Mouse (Mus musculus): ENCODE measurements around the gene Cd22. TPM values are rescaled to one million over a fixed set of nuclear protein-coding genes. Genes with fewer than 3 reads are reported as not detected.

Cd22 gene
- total and polyA plus RNA-seq, 2 experiments = 0.74 to 3.7 TPM

DNA sequence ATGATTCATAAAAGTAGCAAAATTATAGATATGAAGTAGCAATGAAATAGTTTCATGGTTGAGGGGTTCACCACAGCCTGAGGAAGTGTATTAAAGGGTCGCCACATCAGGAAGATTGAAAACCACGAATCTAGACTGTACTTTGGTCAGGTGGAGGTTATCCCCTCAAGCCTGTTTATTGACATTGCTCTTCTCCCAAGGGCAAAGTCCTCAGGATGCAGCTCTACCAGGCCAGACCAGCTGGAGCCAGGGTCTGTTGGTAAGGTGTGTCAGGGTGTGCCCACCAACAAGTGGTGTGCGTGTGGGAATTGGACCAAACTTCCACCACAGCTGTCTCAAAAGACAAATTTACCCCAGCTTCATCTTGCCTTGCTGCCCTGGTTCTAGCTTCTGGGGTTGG, 15.1 kb upstream of the Cd22 start:
- TF ChIP-seq POLR2A (IDR thresholded peaks at IDR 0.05; ENCODE audit: extremely low read depth, insufficient read depth, low read length) (no peak), CTCF (IDR thresholded peaks at IDR 0.05; ENCODE audit: low read depth, low read length) (no peak)
- Histone ChIP-seq H3K4me3 (ENCODE audit: insufficient read depth, low read depth, low read length) (no peak overlapping the region), H3K27ac (replicated peaks; ENCODE audit: insufficient read depth, low read depth, low read length) (no peak overlapping the region), H3K36me3 (ENCODE audit: control insufficient read depth, insufficient read depth, low read length) (no peaks in the 10 kb centered on the region), H3K27me3 (ENCODE audit: control insufficient read depth, insufficient read depth, low read length) (no peaks in the 10 kb centered on the region), H3K79me2 (ENCODE audit: control insufficient read depth, insufficient read depth, low read length) (no peaks in the 10 kb centered on the region), H3K9ac (ENCODE audit: low read depth, low read length) (no peak overlapping the region), H3K4me1 (ENCODE audit: control insufficient read depth, insufficient read depth, low read length) (peaks cover 13% of the 10 kb centered on the region; the same call in 1 of the 2 replicates)
- 23% methylated on average over 3 of the region's 3 CpGs for WGBS
- peak; percentile 26 for DNase-seq (ENCODE audit: extremely low read depth, low read depth, low spot score)

DNA sequence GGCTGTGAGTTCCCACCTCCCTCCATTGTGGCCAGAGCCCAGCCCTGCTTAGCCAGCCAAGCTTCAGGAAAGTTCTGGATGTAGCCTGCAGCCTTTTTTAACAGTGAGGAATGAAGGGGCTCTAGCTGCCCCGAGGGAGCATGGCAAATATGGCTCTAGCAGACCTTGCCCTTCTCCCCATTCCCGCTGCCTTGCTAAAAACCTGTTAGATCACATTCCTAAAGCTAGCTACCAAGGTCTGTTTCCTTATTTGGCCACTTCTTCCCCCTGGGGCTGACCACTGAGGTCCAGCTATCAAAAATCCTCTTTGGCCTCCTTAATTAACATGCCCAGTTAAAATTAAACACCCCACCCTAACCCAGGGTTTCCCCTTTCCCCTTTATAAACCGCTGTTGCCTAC, 12.4 kb upstream of the Cd22 start:
- DNase-seq (ENCODE audit: extremely low read depth, low read depth, low spot score) = no peak
- no peak overlapping the region for H3K4me3 ChIP-seq (ENCODE audit: insufficient read depth, low read depth, low read length)
- H3K79me2 ChIP-seq (ENCODE audit: control insufficient read depth, insufficient read depth, low read length) = no peaks in the 10 kb centered on the region
- WGBS = 76% methylated on average over 3 of the region's 3 CpGs
- no peak overlapping the region for H3K27ac ChIP-seq (replicated peaks; ENCODE audit: insufficient read depth, low read depth, low read length)
- no peaks in the 10 kb centered on the region for H3K36me3 ChIP-seq (ENCODE audit: control insufficient read depth, insufficient read depth, low read length)
- H3K9ac ChIP-seq (ENCODE audit: low read depth, low read length) = no peak overlapping the region
- TF ChIP-seq CTCF (IDR thresholded peaks at IDR 0.05; ENCODE audit: low read depth, low read length) (no peak), POLR2A (IDR thresholded peaks at IDR 0.05; ENCODE audit: extremely low read depth, insufficient read depth, low read length) (no peak)
- no peaks in the 10 kb centered on the region for H3K27me3 ChIP-seq (ENCODE audit: control insufficient read depth, insufficient read depth, low read length)
- peaks cover 13% of the 10 kb centered on the region; the same call in 1 of the 2 replicates for H3K4me1 ChIP-seq (ENCODE audit: control insufficient read depth, insufficient read depth, low read length)

DNA sequence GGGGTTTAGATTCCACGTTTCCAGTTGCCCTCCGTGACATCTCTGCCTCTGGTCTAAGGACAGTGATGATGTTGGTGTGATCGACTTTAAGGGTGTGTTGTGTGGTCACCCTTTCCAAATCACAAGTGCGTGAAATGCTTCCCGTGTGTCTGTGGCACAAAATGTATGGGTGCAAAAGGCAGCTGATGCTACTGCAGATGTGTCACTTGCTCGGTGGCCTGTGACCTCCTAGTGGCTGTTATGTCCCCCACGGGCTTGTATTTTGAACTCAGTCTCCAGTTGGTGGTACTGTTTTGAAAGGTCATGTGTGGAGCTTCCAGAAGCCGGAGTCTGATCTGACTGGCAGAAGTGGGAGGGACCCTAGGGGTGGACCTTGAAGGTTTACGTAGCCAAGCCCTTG, 11.6 kb upstream of the Cd22 start:
- TF ChIP-seq CTCF (IDR thresholded peaks at IDR 0.05; ENCODE audit: low read depth, low read length) = no peak
- TF ChIP-seq POLR2A (IDR thresholded peaks at IDR 0.05; ENCODE audit: extremely low read depth, insufficient read depth, low read length) = no peak

DNA sequence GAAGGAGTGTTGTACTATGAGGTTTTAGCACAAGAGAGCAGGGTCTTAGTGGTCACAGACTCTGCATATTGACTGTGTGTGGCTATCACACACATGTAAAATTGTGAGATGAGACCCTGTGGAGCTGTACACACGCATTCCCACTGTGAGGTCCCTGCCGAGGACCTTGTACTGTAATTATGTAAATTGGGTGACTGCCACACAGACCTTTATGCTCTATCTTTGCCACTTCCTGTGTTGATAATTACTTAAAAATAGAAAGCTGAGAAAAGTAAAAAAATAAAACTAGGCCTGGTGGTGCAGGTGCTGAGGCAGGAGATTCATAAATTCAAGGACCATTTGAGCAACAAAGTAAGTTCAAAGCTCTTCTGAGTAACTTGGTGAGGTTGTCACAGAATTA, 10.5 kb upstream of the Cd22 start:
- no peak overlapping the region for H3K27ac ChIP-seq (replicated peaks; ENCODE audit: insufficient read depth, low read depth, low read length)
- no peaks in the 10 kb centered on the region for H3K79me2 ChIP-seq (ENCODE audit: control insufficient read depth, insufficient read depth, low read length)
- H3K4me3 ChIP-seq (ENCODE audit: insufficient read depth, low read depth, low read length) = no peak overlapping the region
- H3K4me1 ChIP-seq (ENCODE audit: control insufficient read depth, insufficient read depth, low read length) = peaks cover 11% of the 10 kb centered on the region; the same call in 1 of the 2 replicates
- no peaks in the 10 kb centered on the region for H3K36me3 ChIP-seq (ENCODE audit: control insufficient read depth, insufficient read depth, low read length)
- no peak overlapping the region for H3K9ac ChIP-seq (ENCODE audit: low read depth, low read length)
- H3K27me3 ChIP-seq (ENCODE audit: control insufficient read depth, insufficient read depth, low read length) = no peaks in the 10 kb centered on the region
- DNase-seq (ENCODE audit: extremely low read depth, low read depth, low spot score) = peak; percentile 16
- TF ChIP-seq POLR2A (IDR thresholded peaks at IDR 0.05; ENCODE audit: extremely low read depth, insufficient read depth, low read length) (no peak), CTCF (IDR thresholded peaks at IDR 0.05; ENCODE audit: low read depth, low read length) (no peak)
- WGBS = 12% methylated on average over 2 of the region's 2 CpGs

More for the DNA sequence above, 11.6 kb upstream of the Cd22 start:
- 90% methylated on average over 9 of the region's 9 CpGs for WGBS
- Histone ChIP-seq H3K27me3 (ENCODE audit: control insufficient read depth, insufficient read depth, low read length) (no peaks in the 10 kb centered on the region), H3K36me3 (ENCODE audit: control insufficient read depth, insufficient read depth, low read length) (no peaks in the 10 kb centered on the region), H3K79me2 (ENCODE audit: control insufficient read depth, insufficient read depth, low read length) (no peaks in the 10 kb centered on the region), H3K4me3 (ENCODE audit: insufficient read depth, low read depth, low read length) (no peak overlapping the region), H3K9ac (ENCODE audit: low read depth, low read length) (no peak overlapping the region), H3K27ac (replicated peaks; ENCODE audit: insufficient read depth, low read depth, low read length) (no peak overlapping the region), H3K4me1 (ENCODE audit: control insufficient read depth, insufficient read depth, low read length) (peaks cover 13% of the 10 kb centered on the region; the same call in 1 of the 2 replicates)
- no peak for DNase-seq (ENCODE audit: extremely low read depth, low read depth, low spot score)

DNA sequence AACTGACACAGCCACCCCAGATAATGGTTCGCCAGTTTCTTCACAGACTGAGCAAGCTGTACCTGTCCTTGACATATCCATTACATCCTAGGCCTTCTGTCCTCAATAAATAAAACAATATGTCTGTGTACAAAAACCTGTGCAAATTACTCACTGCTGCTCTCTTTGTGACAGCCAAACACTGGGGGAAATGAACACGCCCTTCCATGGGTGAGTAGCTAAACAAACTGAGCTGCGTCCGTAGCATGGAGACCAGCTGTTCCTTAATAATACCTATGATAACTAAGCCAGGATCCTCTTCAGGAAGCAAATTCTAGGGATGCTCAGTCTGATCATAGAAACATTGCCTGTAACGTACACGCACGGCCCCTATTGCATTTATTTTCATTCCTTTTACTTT, 8.6 kb upstream of the Cd22 start:
- no peaks in the 10 kb centered on the region for H3K79me2 ChIP-seq (ENCODE audit: control insufficient read depth, insufficient read depth, low read length)
- no peaks in the 10 kb centered on the region for H3K27me3 ChIP-seq (ENCODE audit: control insufficient read depth, insufficient read depth, low read length)
- no peaks in the 10 kb centered on the region for H3K36me3 ChIP-seq (ENCODE audit: control insufficient read depth, insufficient read depth, low read length)
- no peak overlapping the region for H3K9ac ChIP-seq (ENCODE audit: low read depth, low read length)
- DNase-seq (ENCODE audit: extremely low read depth, low read depth, low spot score) = no peak
- TF ChIP-seq CTCF (IDR thresholded peaks at IDR 0.05; ENCODE audit: low read depth, low read length) (no peak), POLR2A (IDR thresholded peaks at IDR 0.05; ENCODE audit: extremely low read depth, insufficient read depth, low read length) (no peak)
- H3K4me1 ChIP-seq (ENCODE audit: control insufficient read depth, insufficient read depth, low read length) = 0 out of 2 replicates have a peak, but pooled peaks cover 3% of the 10 kb centered on the region
- 88% methylated on average over 7 of the region's 7 CpGs for WGBS
- no peak overlapping the region for H3K4me3 ChIP-seq (ENCODE audit: insufficient read depth, low read depth, low read length)
- H3K27ac ChIP-seq (replicated peaks; ENCODE audit: insufficient read depth, low read depth, low read length) = no peak overlapping the region

DNA sequence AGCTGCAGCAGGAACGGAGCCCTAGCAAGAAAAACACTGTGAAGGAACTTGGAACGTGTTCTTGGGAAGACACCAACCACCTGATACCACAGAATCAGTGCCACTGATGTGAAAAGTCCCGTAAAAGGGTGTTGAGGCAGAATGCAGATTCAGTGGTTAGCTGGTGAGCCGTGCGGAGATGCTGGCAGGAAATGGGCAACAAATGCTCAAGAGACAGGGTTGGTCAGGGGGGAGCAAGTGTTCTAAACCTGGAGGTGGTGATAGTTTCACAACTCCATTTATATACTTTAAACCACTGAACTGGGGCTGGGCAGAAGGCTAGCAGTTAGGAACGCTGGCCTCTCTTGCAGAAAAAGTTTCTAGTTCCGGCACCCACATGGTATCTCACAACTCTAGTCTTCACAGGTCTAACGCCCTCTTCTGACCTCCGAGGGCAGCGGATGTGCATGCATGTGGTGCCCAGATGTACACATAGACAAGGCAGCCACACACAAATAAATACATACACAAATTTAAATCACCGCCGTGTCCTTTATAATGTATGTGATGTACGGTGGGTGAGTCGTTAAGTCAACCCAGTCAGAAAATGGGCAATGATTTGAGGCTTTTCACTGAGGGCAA, 7.5 kb upstream of the Cd22 start:
- H3K36me3 ChIP-seq (ENCODE audit: control insufficient read depth, insufficient read depth, low read length) = no peaks in the 10 kb centered on the region
- 87% methylated on average over 14 of the region's 14 CpGs for WGBS
- DNase-seq (ENCODE audit: extremely low read depth, low read depth, low spot score) = no peak
- H3K4me3 ChIP-seq (ENCODE audit: insufficient read depth, low read depth, low read length) = no peak overlapping the region
- H3K4me1 ChIP-seq (ENCODE audit: control insufficient read depth, insufficient read depth, low read length) = 0 out of 2 replicates have a peak, but pooled peaks cover 3% of the 10 kb centered on the region
- H3K9ac ChIP-seq (ENCODE audit: low read depth, low read length) = no peak overlapping the region
- H3K27me3 ChIP-seq (ENCODE audit: control insufficient read depth, insufficient read depth, low read length) = no peaks in the 10 kb centered on the region
- no peaks in the 10 kb centered on the region for H3K79me2 ChIP-seq (ENCODE audit: control insufficient read depth, insufficient read depth, low read length)
- TF ChIP-seq POLR2A (IDR thresholded peaks at IDR 0.05; ENCODE audit: extremely low read depth, insufficient read depth, low read length) (no peak), CTCF (IDR thresholded peaks at IDR 0.05; ENCODE audit: low read depth, low read length) (no peak)
- no peak overlapping the region for H3K27ac ChIP-seq (replicated peaks; ENCODE audit: insufficient read depth, low read depth, low read length)

Data from liver, adult 2 months (tissue).